Mouse (Mus musculus) intestine, embryonic 14.5 days (tissue): ENCODE measurements around the gene Foxs1. TPM values are rescaled to one million over a fixed set of nuclear protein-coding genes. Genes with fewer than 3 reads are reported as not detected.

Source experiments
- ATAC-seq: fragments of 200-750 bp; cut with Nextera tagmentation; replicated peaks from 2 replicates; pipeline ENCODE4 v1.8.0; 2017; ENCODE audit warnings: low read depth, moderate number of reproducible peaks, moderate TSS enrichment, moderate library complexity; ENCODE audit not compliant: low FRiP score, low TSS enrichment
- DNase-seq: peaks from one replicate; pipeline ENCODE4 v3.0.0-alpha.2; 2018; ENCODE audit warnings: low spot score
- H3K27ac ChIP-seq: fragments of 300-500 bp; sonication (generic); 2 replicates; pipeline ENCODE4 v1.5.1; 2014; ENCODE audit warnings: low read depth, mild to moderate bottlenecking, control low read depth
- H3K27me3 ChIP-seq: fragments of 300-500 bp; sonication (generic); replicated peaks from 2 replicates; pipeline ENCODE4 v1.6.1; 2014; ENCODE audit warnings: low read length, control low read depth; ENCODE audit not compliant: control insufficient read depth, insufficient read depth
- H3K36me3 ChIP-seq: fragments of 300-500 bp; sonication (generic); 2 replicates; pipeline ENCODE4 v1.6.1; 2014; ENCODE audit warnings: low read length, control low read depth; ENCODE audit not compliant: control insufficient read depth, insufficient read depth
- H3K4me1 ChIP-seq: fragments of 300-500 bp; sonication (generic); replicated peaks from 2 replicates; pipeline ENCODE4 v1.6.1; 2014; ENCODE audit warnings: low read length, control low read depth, mixed read lengths; ENCODE audit not compliant: control insufficient read depth, insufficient read depth
- H3K4me2 ChIP-seq: fragments of 300-500 bp; sonication (generic); 2 replicates; pipeline ENCODE4 v1.6.1; 2014; ENCODE audit warnings: low read length
- H3K4me3 ChIP-seq: fragments of 300-500 bp; sonication (generic); 2 replicates; pipeline ENCODE4 v1.5.1; 2014; ENCODE audit warnings: low read depth, low read length, control low read depth, mixed read lengths
- H3K9ac ChIP-seq: fragments of 300-500 bp; sonication (generic); 2 replicates; pipeline ENCODE4 v1.6.1; 2014; ENCODE audit warnings: mild to moderate bottlenecking, low read length
- H3K9me3 ChIP-seq: fragments of 300-500 bp; sonication (generic); 2 replicates; pipeline ENCODE4 v1.6.1; 2016; ENCODE audit warnings: low read length, control low read depth; ENCODE audit not compliant: control insufficient read depth
- WGBS: fragments of 180-500 bp; shearing (Covaris S2); extraction: QIAGEN DNeasy Blood & Tissue Kit; methylation state at CpG from one replicate; pipeline ENCODE4 v1.1.7; 2014; 5-methylcytosine and 5-hydroxymethylcytosine counted together
- polyA plus RNA-seq: library from polyadenylated mRNA; unstranded; fragments of >200 nt; fragmentation: Nextera tagmentation; extraction: Ambion mirVana; gene quantifications from 2 replicates; pipeline ENCODE4 v1.2.1, GENCODE M21; 2014

Foxs1 gene
- polyA plus RNA-seq, 1 experiment from 2014 or later = 2.5 TPM

DNA sequence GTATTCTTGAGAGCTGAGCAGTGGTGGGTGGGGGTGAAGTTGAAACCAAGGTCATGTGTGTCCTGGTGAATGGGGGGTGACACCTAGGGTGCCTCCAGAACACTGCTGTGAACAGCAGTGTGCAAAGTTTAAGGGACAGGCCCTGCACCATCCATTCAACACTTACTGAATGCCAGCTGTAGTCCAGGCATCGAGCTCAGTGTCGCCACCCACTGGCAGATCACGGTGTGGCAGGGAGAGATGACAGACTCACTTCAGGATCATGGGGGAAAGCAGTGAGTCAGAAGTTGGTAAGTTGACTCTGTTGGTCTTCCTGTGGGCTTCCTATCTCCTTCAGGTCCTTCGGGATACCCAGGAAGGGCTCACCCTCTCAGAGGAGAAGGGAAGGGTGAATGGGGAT is 6.8 kb upstream of the Foxs1 start:
- Histone ChIP-seq H3K4me3 (no peak overlapping the region), H3K27me3 (peaks cover 59% of the 10 kb centered on the region), H3K4me1 (no peaks in the 10 kb centered on the region), H3K4me2 (no peak overlapping the region), H3K9me3 (no peaks in the 10 kb centered on the region), H3K27ac (no peak overlapping the region), H3K9ac (no peak overlapping the region), H3K36me3 (no peaks in the 10 kb centered on the region)
- ATAC-seq = no peak
- DNase-seq = peak; percentile 80
- 10% methylated on average over 4 of the region's 4 CpGs for WGBS

DNA sequence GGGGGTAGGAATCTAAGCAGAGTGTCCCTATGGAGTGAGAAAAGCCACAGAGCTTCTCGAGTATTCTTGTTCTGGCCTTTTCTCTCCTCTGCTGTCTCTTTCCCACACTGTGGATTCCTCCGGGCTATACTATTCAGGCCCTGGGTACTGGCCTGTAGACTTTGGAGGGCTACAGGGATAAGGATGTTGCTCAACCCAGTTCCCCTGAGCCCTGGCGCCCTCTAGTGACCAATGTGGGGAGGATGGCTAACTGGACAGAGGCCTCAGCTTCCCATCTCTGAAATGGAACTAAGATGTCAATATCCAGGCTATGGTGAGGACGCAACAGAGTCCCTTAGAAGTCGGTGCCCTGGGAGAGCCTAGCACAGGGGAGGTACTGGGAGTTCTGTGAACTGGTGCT is 606 bp upstream of the Foxs1 start:
- ATAC-seq (0 out of 2 replicates have a peak, but pooled peaks have one; percentile 31), DNase-seq (no peak)
- WGBS = 36% methylated on average over 5 of the region's 5 CpGs
- Histone ChIP-seq H3K27me3 (0 out of 2 replicates have a peak, but pooled peaks cover 8% of the 10 kb centered on the region), H3K4me1 (no peaks in the 10 kb centered on the region; the same call in 1 of the 2 replicates), H3K9me3 (no peaks in the 10 kb centered on the region), H3K4me3 (no peak overlapping the region), H3K9ac (no peak overlapping the region), H3K4me2 (no peak overlapping the region), H3K27ac (no peak overlapping the region), H3K36me3 (no peaks in the 10 kb centered on the region)

DNA sequence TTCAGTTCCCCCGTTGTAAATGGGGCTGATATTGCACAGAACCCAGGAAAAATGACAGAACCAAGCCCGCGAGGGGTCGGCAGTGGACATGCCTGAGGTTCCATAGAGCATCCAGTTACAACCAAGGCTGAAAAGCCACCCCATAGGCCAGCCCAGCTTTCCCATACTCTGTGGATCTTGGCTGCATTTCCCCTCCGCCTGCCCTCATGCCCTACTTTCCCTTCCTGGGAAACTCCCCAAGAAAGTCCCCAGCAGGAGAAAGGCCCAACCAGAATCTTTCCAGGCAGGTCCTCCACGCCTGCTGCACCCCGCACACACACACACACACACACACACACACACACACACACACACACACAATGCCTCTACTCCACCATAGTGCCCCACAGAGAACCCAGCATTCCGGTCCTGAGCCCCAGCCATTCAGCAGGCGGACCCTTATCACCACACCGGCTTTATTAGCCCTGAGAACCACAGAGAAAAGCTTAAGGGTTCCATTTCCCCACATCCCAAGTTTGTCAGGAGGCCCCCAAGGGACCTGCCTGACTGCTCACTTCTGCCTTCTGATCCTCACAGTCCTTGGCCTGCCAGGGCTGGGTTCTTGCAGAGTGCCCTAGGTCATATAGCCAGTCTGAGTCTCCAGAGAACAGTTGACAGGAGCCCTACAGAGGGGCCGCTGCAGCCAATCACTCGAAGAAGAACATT is 1.4 kb downstream of the Foxs1 start:
- H3K9ac ChIP-seq = no peak overlapping the region
- no peaks in the 10 kb centered on the region; the same call in 1 of the 2 replicates for H3K4me1 ChIP-seq
- H3K27ac ChIP-seq = no peak overlapping the region; the same call in 1 of the 2 replicates
- no peak overlapping the region for H3K4me3 ChIP-seq
- DNase-seq (no peak), ATAC-seq (no peak)
- no peaks in the 10 kb centered on the region for H3K36me3 ChIP-seq
- H3K4me2 ChIP-seq = no peak overlapping the region
- WGBS = 54% methylated on average over 12 of the region's 12 CpGs
- H3K27me3 ChIP-seq = 0 out of 2 replicates have a peak, but pooled peaks cover 5% of the 10 kb centered on the region
- H3K9me3 ChIP-seq = no peaks in the 10 kb centered on the region

DNA sequence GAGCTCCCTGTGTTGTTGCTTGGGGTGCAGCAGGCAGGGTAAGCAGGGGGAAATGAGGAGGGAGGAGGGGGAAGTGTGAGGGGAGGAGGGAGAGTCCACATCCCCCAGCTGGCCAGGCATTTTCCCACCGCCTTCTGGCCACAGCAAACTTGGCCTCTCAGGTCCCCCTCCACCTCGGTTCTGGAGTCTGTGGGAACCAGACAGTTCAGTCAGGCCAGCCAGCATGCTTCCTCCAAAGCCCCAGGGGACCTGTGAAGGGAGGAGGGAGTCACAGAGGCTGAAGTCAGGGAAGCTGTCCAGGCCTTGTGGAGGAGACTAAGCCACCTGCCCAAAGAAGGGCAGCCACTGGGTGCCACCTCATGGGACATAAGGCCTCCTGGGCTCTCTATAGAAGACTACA is 2.7 kb downstream of the Foxs1 start:
- no peak for ATAC-seq
- peaks cover 7% of the 10 kb centered on the region for H3K4me1 ChIP-seq
- no peaks in the 10 kb centered on the region for H3K27me3 ChIP-seq
- H3K4me2 ChIP-seq = no peak overlapping the region
- DNase-seq = no peak
- H3K9me3 ChIP-seq = no peaks in the 10 kb centered on the region
- no peaks in the 10 kb centered on the region for H3K36me3 ChIP-seq
- WGBS = 28% methylated on average over 2 of the region's 2 CpGs
- H3K27ac ChIP-seq = no peak overlapping the region
- H3K9ac ChIP-seq = no peak overlapping the region
- no peak overlapping the region for H3K4me3 ChIP-seq

DNA sequence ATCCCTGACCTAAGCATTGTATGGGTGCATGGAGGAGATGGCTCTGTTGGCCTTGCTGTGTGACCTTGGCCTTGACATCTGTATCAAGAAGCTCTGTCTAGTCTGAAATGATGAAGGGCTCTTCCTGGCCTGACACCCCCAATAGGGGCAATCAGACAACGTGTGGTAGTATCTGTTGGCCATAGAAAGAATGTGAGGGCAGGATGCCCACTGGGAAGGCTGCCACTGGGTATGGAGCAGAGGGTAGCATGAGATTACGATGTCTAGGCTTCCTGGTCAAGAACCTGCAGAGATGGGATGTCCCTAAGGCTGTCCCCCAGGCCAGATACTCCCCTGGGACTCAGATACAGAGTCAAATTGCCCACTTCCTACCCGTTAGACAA is 4.0 kb downstream of the Foxs1 start:
- Histone ChIP-seq H3K4me3 (no peak overlapping the region), H3K9ac (no peak overlapping the region), H3K4me1 (peaks cover 9% of the 10 kb centered on the region), H3K4me2 (no peak overlapping the region), H3K27me3 (no peaks in the 10 kb centered on the region), H3K27ac (no peak overlapping the region), H3K36me3 (no peaks in the 10 kb centered on the region), H3K9me3 (no peaks in the 10 kb centered on the region)
- no peak for DNase-seq
- WGBS = 64% methylated on average over 3 of the region's 3 CpGs
- ATAC-seq = no peak

DNA sequence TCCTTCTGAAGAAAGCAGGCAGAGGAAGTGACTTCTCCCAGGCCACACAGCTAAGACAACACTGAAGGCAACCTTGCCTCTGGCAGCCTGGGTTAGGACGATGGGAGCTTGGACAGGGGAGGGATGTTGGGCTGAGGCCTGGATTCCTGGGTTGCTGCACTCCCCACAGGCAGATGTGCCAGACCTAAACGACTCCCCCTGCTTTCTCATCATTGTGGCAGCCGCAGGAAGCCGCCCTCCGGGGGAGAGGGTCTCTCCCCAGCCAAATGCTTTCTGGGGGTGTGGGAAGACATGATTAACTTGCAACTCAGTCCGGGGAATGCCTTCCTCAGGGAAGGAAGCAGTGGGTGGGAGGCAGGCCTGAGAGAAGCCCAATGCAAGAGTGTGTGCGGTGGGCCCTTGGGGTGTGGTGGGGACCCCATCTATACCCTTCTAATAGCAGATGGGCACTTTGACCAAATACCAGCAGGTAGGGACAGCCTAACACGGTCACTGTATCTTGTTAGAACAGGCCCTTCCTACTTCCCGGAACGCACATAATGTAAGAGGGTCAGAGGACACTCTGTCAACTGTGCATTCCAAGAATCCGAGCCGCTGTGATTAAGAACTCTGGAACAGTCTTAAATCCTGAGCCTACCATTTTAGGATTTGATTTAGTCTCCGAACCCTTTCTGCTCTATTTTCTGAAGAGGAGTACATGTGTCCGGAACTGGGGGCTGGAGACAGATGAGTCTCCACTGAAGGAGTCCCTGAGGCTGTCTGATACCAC is 4.6 kb downstream of the Foxs1 start:
- DNase-seq (no peak), ATAC-seq (no peak)
- Histone ChIP-seq H3K36me3 (no peaks in the 10 kb centered on the region), H3K9me3 (no peaks in the 10 kb centered on the region), H3K4me3 (no peak overlapping the region), H3K9ac (no peak overlapping the region), H3K4me2 (no peak overlapping the region), H3K27me3 (no peaks in the 10 kb centered on the region), H3K27ac (peak overlapping the region; percentile 40; the same call in 1 of the 2 replicates), H3K4me1 (peaks cover 9% of the 10 kb centered on the region)
- 43% methylated on average over 14 of the region's 14 CpGs for WGBS

DNA sequence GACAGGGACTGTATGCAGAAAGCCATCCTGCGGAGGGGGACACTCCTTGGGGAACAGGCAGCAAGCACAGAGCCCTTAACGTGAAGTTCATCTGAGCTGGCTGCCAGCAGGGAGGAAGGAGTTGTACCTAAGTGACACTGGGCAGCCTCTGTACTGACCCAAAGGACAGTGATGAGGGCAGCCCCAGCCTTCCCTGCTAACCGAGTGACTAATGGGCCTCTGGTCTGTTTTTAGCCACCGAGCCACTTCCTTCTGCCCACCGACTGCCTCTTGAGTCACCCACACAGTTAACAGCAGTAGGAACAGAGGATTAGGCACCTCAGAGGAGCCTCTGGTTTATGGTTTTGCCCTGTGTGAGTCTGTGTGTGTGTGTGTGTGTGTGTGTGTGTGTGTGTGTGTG is 5.6 kb downstream of the Foxs1 start:
- WGBS = 35% methylated on average over 5 of the region's 5 CpGs
- ATAC-seq = no peak
- no peak overlapping the region for H3K4me3 ChIP-seq
- no peak for DNase-seq
- no peaks in the 10 kb centered on the region for H3K9me3 ChIP-seq
- H3K9ac ChIP-seq = no peak overlapping the region
- H3K4me2 ChIP-seq = no peak overlapping the region
- no peak overlapping the region for H3K27ac ChIP-seq
- peaks cover 9% of the 10 kb centered on the region; the same call in 1 of the 2 replicates for H3K4me1 ChIP-seq
- H3K27me3 ChIP-seq = no peaks in the 10 kb centered on the region
- H3K36me3 ChIP-seq = no peaks in the 10 kb centered on the region

DNA sequence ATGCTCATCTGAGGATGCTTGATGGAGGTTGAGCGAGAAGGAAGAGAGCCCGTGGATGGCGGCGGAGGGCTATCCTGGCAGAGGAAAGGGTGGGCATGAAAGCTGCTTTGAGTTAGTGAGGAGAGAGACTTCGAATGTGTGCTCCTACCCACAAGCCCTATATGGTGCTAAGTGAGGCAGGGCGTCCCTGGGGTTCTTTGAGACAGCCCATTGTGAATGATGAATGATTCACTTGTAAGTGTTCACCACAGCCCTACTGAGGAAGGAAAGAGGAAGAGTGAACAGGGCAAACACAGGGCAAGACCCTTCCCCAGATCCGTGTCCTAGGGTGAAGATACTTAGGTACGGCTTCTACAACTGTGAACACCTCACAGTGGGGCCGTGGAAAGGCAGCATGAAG is 6.1 kb downstream of the Foxs1 start:
- H3K9ac ChIP-seq = no peak overlapping the region
- peaks cover 9% of the 10 kb centered on the region; the same call in 1 of the 2 replicates for H3K4me1 ChIP-seq
- no peak overlapping the region for H3K4me3 ChIP-seq
- 62% methylated on average over 9 of the region's 9 CpGs for WGBS
- ATAC-seq (no peak), DNase-seq (no peak)
- no peak overlapping the region for H3K4me2 ChIP-seq
- H3K9me3 ChIP-seq = no peaks in the 10 kb centered on the region
- H3K36me3 ChIP-seq = no peaks in the 10 kb centered on the region
- no peak overlapping the region for H3K27ac ChIP-seq
- no peaks in the 10 kb centered on the region for H3K27me3 ChIP-seq
